Mouse (Mus musculus) central nervous system, embryonic 14 days (tissue): ENCODE data around the gene H2-K1. TPM values are rescaled to one million over a fixed set of nuclear protein-coding genes. Genes with fewer than 3 reads are reported as not detected.

Source experiments
- polyA plus RNA-seq: library from polyadenylated mRNA; depleted of rRNA; stranded (reverse); fragments of >200 nt; gene quantifications from 2 replicates; pipeline ENCODE4 v1.2.3, GENCODE M21; 2012; rRNA removed

Gene H2-K1
- polyA plus RNA-seq = 27.6 and 29.7 TPM in 2 replicates

DNA sequence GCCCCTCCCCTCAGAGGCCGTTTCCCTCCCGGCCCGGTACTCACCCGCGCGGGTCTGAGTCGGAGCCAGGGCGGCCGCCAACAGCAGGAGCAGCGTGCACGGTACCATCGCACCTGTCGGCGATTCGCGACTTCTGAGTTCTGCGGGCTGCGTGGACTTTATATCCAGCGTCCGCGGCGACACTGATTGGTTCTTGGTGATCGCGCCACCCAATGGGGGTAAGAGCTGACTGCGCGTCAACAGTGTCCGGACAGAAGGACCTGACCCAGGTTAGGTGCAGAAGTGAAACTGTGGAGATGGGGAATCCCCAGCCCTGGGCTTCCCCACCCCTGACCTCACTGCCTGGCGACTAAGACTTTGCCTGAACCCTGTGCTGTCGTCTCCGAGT, at the start of gene H2-K1:
Gene H2-K1 (minus strand): TSS at position 198 of the 388 bp plus-strand sequence.

DNA sequence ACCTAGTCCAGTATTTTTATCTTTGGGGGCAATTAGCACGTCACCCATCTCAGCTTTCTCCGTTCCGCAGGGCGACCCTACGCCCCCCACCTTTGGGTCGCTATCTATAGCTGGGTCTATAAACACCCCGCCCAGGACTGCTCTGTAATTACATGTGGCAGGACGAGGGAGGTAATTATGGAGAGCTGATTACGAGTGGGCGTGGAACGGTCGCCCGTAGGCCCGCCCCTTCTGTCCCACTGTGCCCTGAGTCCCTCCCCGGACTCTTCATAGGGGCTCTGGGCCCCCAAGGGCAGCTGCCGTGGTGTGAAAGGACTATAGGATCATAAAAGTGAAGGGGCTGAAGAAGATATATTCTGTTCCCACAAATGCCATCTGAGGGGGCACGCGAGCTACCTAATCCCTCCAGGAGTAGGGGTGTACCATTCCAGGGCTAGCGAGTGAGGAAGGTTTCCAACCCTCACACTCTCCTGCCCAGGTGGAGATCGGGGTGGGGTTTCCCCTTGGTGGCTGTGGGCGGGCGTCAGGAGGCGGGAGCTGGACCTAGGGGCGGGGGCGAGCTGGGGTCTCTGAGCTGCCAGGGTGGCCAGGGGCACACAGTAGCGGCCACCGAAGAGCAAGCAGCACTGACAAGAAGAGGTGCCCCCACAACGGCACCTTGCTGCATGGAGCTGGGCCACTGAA, 38.9 kb upstream of the H2-K1 start, which contains the start of gene Col11a2:
Gene Col11a2 (plus strand): TSS at position 560 of the 684 bp plus-strand sequence.

DNA sequence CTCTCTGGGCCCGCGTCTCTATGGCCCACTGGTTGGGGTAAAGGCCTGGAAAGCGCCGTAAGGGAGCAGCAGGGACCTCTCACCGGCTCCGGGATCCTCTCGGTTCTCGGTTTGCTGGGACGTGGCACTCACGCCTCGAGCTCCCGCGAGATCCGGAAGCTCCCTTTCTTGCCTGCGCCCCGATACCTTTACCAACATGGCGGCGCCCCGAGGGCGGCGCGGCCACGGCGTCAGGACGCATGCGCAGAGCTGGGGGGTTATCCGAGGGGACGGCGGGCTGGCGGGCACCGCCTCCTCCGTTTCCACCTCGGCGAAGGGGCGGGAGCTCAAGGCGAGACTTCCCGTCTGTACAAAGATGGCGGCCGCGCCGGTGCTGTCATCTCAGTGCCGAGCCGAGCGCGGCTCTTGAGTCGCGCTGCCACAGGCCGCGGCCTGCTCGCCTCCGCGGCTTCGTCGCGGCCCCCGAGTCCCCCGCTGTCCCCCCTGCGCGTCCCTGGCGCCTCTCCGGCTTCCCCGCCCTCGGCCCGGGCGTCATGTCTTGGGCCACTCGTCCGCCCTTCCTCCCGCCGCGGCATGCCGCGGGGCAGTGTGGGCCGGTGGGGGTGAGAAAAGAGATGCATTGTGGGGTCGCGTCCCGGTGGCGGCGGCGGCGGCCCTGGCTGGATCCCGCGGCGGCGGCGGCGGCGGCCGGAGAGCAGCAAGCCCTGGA, 31.5 kb upstream of the H2-K1 start, which contains the start of the genes Slc39a7 and Rxrb:
Gene Slc39a7 (minus strand): TSS at position 218 of the 709 bp plus-strand sequence.
Gene Rxrb (plus strand): TSS at position 348 of the 709 bp plus-strand sequence.

DNA sequence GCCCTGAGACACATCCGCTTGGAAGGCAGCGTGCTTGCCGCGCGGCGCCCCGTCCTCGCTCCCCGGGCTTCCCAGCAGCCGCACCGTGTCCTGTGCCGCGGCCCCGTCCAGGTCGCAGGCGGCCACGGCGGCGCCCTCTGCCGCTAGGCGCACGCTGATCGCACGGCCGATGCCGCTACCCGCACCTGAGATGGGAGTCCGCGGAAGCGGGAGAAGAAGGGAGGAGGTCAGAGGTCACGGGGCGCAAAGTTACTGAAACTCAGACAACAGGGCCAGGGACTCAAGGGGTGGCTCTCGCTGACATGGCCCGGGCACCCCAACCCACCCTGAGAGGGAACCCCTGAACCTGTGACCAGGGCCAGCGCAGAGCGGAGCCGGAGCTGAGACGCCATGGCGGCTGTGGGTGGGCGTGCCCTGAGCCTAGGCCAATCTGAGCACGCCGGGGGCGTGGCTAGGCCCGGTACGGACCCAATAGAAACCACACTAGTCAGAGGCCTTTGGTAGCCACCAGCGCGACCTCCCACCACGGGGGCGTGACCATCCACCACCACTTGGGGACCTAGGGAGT, 27.6 kb upstream of the H2-K1 start, which contains the start of gene H2-Ke6:
Gene H2-Ke6 (minus strand): TSS at position 405 of the 568 bp plus-strand sequence.

DNA sequence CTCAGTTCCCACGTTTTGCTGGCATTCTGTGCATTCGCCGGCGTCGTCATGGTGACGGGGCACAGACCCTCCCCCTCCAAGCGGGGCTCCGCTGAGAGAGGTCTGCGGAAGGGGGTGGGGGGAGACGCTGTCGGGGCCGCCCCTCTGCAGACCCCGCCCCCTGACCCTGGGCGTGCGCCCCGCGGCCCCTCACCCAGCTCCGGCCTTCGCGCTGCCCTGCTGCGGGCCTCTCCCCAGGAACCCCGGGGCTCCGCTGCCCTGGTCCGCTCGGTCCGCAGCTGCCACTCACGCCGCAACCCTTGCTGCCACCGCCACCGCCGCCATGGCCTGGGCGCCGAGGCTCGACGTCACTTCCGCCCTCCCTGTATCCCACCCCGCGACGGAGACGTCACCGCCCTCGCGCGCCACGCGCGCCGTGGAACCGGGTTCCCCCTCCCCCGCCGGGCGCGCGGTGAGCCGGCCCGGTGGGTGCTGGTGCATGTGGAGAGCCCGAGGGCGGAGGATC, 24.2 kb upstream of the H2-K1 start, which contains the start of gene Ring1:
Gene Ring1 (minus strand): TSS at position 364 of the 505 bp plus-strand sequence.

DNA sequence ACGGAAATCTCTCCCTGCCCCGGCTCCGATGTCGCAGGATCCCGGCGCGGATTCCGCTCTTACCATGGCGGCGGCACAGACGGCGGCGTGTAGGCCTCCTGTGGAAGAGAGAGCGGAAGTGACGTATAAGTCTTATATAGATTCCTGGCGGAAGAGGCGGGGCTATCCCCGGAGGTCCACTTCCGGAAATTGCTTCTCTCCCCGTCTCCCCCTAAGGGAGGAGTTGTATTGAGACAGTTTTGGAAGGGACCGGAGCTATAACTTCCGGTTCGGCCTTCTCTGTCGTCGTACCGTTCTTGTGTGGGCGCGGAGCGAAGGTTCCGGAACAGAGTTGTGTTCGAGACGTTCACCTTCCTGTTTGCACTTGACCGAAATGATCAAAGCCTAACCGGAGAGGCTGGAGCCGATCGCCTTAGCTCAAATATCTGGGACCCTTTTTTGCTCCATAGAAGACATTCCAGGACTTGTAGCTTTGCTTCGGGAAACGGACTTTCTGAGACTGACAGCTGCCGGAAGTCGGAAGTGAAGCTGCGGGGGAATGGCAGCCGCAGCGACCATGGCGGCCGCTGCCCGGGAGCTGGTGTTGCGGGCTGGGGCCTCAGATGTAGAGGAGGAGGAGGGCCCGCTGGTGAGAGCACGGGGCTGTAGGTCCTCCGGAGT, 44.5 kb downstream of the H2-K1 start, which contains the start of the genes Vps52 and Rps18:
Gene Vps52 (plus strand): TSS at position 258 of the 660 bp plus-strand sequence.
Gene Rps18 (minus strand): TSS at position 447 of the 660 bp plus-strand sequence.

DNA sequence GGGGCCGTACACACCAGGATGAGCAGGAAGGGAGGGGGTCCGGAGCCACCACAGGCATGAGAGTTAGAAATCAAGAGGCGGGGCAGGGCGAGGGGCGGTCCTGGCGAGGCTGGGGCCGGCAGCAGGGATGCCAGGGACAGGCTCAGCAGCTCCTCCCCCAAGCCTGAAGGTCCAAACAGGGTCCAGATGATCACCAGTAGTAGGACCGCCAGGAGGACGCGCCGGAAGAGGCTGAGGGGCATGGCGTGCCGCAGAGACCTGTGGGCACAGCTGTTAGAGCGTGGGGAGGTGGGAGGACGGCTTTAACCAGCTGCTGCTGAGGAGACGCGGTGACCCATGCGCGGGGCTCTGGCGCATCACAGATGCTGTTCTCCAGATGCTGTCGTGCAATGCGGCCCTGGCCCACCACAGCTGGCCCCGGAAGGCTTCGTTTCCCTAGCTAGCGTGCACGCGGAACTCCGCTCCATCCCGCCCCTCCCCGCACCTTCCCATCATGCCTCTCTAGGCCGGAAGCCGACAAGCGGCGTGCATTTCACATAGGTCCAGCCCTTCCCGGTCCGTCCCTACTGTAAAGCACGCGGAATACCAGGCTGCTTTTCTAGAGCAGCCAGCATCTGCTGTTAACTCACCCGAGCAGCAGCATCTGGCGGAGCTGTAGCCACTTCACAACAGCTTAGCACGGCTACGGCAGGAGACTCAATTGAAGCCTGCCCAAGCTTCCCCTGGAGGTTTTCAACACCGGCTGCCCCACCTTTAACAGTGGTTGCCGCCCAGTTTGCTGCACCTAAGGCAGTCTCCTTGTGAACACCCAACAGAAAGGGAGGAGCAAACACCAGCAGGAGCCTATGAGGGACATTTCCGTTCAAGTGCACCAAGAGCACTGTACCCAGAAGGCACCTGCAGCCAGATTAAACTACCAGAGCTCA, 48.9 kb downstream of the H2-K1 start, which contains the start of gene B3galt4:
Gene B3galt4 (minus strand): TSS at position 468 of the 926 bp plus-strand sequence.

Other genes with a start within 250 kb of the H2-K1 start
- gene Rab11b, start 239.8 kb downstream of the H2-K1 start, polyA plus RNA-seq = 492 and 498 TPM in 2 replicates
- gene Angptl4, start 218.5 kb downstream of the H2-K1 start, polyA plus RNA-seq = 8.6 and 13.8 TPM in 2 replicates
- gene Kank3, start 189.8 kb downstream of the H2-K1 start, polyA plus RNA-seq = 60.8 and 64.1 TPM in 2 replicates
- gene Rps28, start 175.8 kb downstream of the H2-K1 start, polyA plus RNA-seq = 1,052 and 1,113 TPM in 2 replicates
- gene Ndufa7, start 175.8 kb downstream of the H2-K1 start, polyA plus RNA-seq = 340 and 356 TPM in 2 replicates
- 41.3 and 46.5 TPM in 2 replicates for gene Cd320, start 157.3 kb downstream of the H2-K1 start, polyA plus RNA-seq
- gene Gm7029, start 126.5 kb downstream of the H2-K1 start, polyA plus RNA-seq = not detected in 2 replicates
- 32.6 and 40.9 TPM in 2 replicates for gene Kifc1, start 109.7 kb downstream of the H2-K1 start, polyA plus RNA-seq
- gene Platr17, start 95.2 kb downstream of the H2-K1 start, polyA plus RNA-seq = 0.25 and 0.29 TPM in 2 replicates
- gene Daxx, start 90.9 kb downstream of the H2-K1 start, polyA plus RNA-seq = 46.3 and 50.1 TPM in 2 replicates
- 13.9 and 20.8 TPM in 2 replicates for gene Tapbp, start 84.4 kb downstream of the H2-K1 start, polyA plus RNA-seq
- 34.5 and 40.6 TPM in 2 replicates for gene Zbtb22, start 84.4 kb downstream of the H2-K1 start, polyA plus RNA-seq
- gene Rgl2, start 70.8 kb downstream of the H2-K1 start, polyA plus RNA-seq = 230 and 252 TPM in 2 replicates
- gene Pfdn6, start 60.0 kb downstream of the H2-K1 start, polyA plus RNA-seq = 113 and 115 TPM in 2 replicates
- gene Wdr46, start 59.7 kb downstream of the H2-K1 start, polyA plus RNA-seq = 27.4 and 27.8 TPM in 2 replicates
- 9.3 and 9.5 TPM in 2 replicates for gene B3galt4, start 48.9 kb downstream of the H2-K1 start, polyA plus RNA-seq
- gene Vps52, start 44.5 kb downstream of the H2-K1 start, polyA plus RNA-seq = 63.4 and 64.7 TPM in 2 replicates
- gene Rps18, start 44.3 kb downstream of the H2-K1 start, polyA plus RNA-seq = 1,006 and 1,081 TPM in 2 replicates
- 62.7 and 65.1 TPM in 2 replicates for gene Ring1, start 24.3 kb upstream of the H2-K1 start, polyA plus RNA-seq
- gene H2-Ke6, start 27.7 kb upstream of the H2-K1 start, polyA plus RNA-seq = 115 and 118 TPM in 2 replicates
- gene Slc39a7, start 31.3 kb upstream of the H2-K1 start, polyA plus RNA-seq = 113 and 136 TPM in 2 replicates
- 88.3 and 91.0 TPM in 2 replicates for gene Rxrb, start 31.5 kb upstream of the H2-K1 start, polyA plus RNA-seq
- 13.9 and 70.2 TPM in 2 replicates for gene Col11a2, start 39.1 kb upstream of the H2-K1 start, polyA plus RNA-seq
- gene H2-Oa, start 92.0 kb upstream of the H2-K1 start, polyA plus RNA-seq = 0.15 and 0.29 TPM in 2 replicates
- 10.2 and 10.5 TPM in 2 replicates for gene H2-DMa, start 119.2 kb upstream of the H2-K1 start, polyA plus RNA-seq
- gene Brd2, start 122.3 kb upstream of the H2-K1 start, polyA plus RNA-seq = 206 and 231 TPM in 2 replicates
- 0.15 and 0.29 TPM in 2 replicates for gene H2-DMb2, start 143.0 kb upstream of the H2-K1 start, polyA plus RNA-seq
- gene H2-DMb1, start 152.7 kb upstream of the H2-K1 start, polyA plus RNA-seq = 1.0 and 1.9 TPM in 2 replicates
- 2.8 and 4.5 TPM in 2 replicates for gene Tap1, start 187.2 kb upstream of the H2-K1 start, polyA plus RNA-seq
- gene Psmb9, start 187.4 kb upstream of the H2-K1 start, polyA plus RNA-seq = 1.8 and 2.6 TPM in 2 replicates
- 5.1 and 6.8 TPM in 2 replicates for gene Psmb8, start 197.4 kb upstream of the H2-K1 start, polyA plus RNA-seq
- 1.3 and 2.0 TPM in 2 replicates for gene Tap2, start 203.2 kb upstream of the H2-K1 start, polyA plus RNA-seq
- gene H2-Ob, start 238.6 kb upstream of the H2-K1 start, polyA plus RNA-seq = 0.07 TPM in 1 of 2 replicates, not detected in the other